Mouse (Mus musculus): ENCODE results near the gene Fgd4. TPM values are rescaled to one million over a fixed set of nuclear protein-coding genes. Genes with fewer than 3 reads are reported as not detected.

The Fgd4 gene
- 23.6 and 24.7 TPM in 2 replicates for polyA plus RNA-seq (2016; fragmentation: Nextera tagmentation; extraction: Ambion mirVana)

DNA sequence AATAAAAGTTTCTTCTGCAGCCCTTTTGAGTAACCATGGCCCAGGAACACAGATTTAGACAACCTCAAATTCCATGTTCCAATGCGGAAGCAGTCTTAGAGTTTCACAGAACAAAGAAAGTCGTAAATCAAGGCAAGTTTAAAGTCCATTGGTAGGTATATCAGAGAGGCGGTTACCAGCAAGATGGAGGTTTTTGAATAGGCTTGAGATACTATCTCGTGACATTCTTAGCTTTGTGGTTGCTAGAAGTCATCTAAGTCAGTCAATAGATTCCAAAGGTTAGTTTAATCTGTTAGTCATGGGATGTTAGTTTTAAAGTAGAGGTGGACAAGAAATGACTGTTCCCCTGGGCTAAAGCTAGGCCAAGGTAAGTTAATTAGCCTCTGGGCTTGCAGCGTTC lies at the start of gene Fgd4:
Fgd4 (minus strand) TSS at position 89 of the 400 bp plus-strand sequence.
- peak within 1 kb of the TSS; percentile 94 for H3K4me2 ChIP-seq (replicated peaks)
- no peaks in the 10 kb centered on the region for H3K36me3 ChIP-seq
- 0 out of 2 replicates have a peak, but pooled peaks cover 5% of the 10 kb centered on the region for H3K4me1 ChIP-seq
- peak within 1 kb of the TSS; percentile 78 for H3K9ac ChIP-seq
- H3K27ac ChIP-seq: no peak within 1 kb of the TSS
- WGBS: 47% methylated on average over 5 of the region's 5 CpGs
- H3K27me3 ChIP-seq: no peaks in the 10 kb centered on the region
- peak within 1 kb of the TSS; percentile 70 for H3K4me3 ChIP-seq
- ATAC-seq (ENCODE audit: low FRiP score): peak; percentile 4
- no peaks in the 10 kb centered on the region for H3K9me3 ChIP-seq (replicated peaks)

DNA sequence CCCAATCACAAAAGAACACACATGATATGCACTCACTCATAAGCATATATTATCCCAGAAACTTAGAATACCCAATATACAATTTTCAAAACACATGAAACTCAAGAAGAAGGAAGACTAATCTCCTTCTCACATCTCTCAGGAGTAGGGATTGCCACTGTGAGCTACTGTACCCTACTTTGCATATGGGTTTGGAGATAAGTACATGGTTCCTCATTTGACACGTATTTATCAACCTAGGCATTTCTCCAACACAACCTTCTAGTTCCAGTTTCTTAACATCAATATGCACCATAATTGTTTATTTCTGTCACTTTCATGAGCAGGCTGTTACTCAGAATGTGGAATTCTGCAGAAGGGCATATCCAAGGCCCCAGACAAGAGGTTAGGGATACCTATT lies 44.8 kb upstream of the Fgd4 start:
- no peak overlapping the region for H3K9ac ChIP-seq
- no peak overlapping the region for H3K4me2 ChIP-seq (replicated peaks)
- no peaks in the 10 kb centered on the region for H3K36me3 ChIP-seq
- no peaks in the 10 kb centered on the region for H3K9me3 ChIP-seq (replicated peaks)
- H3K4me1 ChIP-seq: no peaks in the 10 kb centered on the region
- no peaks in the 10 kb centered on the region for H3K27me3 ChIP-seq
- no peak overlapping the region for H3K4me3 ChIP-seq
- no peak overlapping the region for H3K27ac ChIP-seq
- no peak for ATAC-seq (ENCODE audit: low FRiP score)
- WGBS: 87% methylated on average over 1 of the region's 1 CpGs

- no peak for ATAC-seq (ENCODE audit: low FRiP score)
- H3K4me2 ChIP-seq (replicated peaks): no peak overlapping the region
- H3K36me3 ChIP-seq: no peaks in the 10 kb centered on the region
- H3K27me3 ChIP-seq: no peaks in the 10 kb centered on the region
- H3K9ac ChIP-seq: no peak overlapping the region
- H3K4me1 ChIP-seq: no peaks in the 10 kb centered on the region
- no peak overlapping the region for H3K27ac ChIP-seq
- no peak overlapping the region for H3K4me3 ChIP-seq
- peaks cover 12% of the 10 kb centered on the region; the same call in 1 of the 2 replicates for H3K9me3 ChIP-seq (replicated peaks)
These were observed 33.4 kb upstream of the Fgd4 start for GRCm38 (mm10) chr16:16633730-16634129.

DNA sequence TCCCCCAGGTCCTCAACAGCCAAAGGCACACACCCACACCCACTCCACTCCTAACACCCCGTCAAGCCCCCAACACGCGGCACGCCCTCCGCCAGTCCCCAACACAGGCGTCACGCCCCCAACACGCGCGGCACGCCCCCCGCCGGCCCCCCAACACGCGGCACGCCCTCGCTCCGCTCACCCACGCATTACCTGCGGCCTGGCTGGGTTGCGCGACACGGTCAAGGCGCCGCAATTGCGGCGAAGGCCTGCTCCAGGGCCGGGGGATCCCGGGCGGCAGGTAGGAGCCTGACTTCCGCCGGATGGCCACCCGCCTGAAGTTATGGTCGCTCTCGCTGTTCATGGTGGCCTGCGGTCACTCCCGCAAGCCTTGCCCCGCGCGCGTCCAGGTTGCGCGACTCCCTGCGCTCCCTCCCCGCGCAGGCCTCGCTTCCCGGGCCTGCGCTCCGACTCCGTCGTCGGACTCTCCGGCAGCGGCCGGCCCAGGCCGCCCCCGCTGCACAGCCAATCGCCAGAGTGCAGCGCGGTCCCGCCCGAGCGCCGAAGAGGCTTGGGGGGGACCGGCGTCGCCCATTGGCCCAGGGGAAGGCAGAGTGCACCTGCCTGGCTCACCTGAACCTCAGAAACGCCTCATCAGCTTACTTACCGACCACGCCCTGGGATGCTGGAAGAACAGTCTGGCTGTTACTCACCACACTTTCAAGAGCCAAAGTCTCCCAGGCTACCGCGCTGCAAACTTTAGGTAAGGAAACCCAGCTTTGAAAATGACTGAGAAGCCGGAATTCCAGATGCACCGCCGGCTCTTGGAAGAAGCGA lies 555 bp downstream of the Fgd4 start:
- Histone ChIP-seq H3K4me2 (replicated peaks) (peak overlapping the region; percentile 94), H3K4me3 (peak overlapping the region; percentile 70), H3K9ac (peak overlapping the region; percentile 78), H3K9me3 (replicated peaks) (no peaks in the 10 kb centered on the region), H3K27ac (no peak overlapping the region), H3K36me3 (no peaks in the 10 kb centered on the region), H3K4me1 (0 out of 2 replicates have a peak, but pooled peaks cover 5% of the 10 kb centered on the region), H3K27me3 (no peaks in the 10 kb centered on the region)
- under 1% methylated on average over 72 of the region's 77 CpGs for WGBS
- ATAC-seq (ENCODE audit: low FRiP score): peak; percentile 91

DNA sequence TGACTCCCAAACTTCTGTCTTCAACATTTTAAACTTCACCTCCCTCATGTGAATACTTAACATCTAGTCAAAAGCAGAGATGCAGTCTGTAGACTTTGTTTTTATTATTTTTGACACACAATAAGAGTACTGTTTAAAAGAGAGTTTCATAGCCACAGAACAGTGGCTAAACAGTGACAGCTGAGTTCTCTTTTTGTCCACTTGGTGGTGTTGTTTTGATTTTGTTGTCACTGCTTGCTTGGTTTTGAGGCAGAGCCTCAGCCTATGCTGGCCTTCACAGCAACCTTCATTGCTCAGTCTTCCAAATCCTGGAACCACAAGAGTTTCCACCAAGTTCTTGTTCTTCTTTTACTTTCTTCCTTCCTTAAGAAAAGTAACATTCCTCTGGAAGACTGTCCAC lies 3.8 kb downstream of the Fgd4 start:
- Histone ChIP-seq H3K4me1 (0 out of 2 replicates have a peak, but pooled peaks cover 5% of the 10 kb centered on the region), H3K9me3 (replicated peaks) (no peaks in the 10 kb centered on the region), H3K9ac (no peak overlapping the region), H3K4me2 (replicated peaks) (no peak overlapping the region), H3K4me3 (no peak overlapping the region), H3K36me3 (no peaks in the 10 kb centered on the region), H3K27ac (no peak overlapping the region), H3K27me3 (no peaks in the 10 kb centered on the region)
- no peak for ATAC-seq (ENCODE audit: low FRiP score)

DNA sequence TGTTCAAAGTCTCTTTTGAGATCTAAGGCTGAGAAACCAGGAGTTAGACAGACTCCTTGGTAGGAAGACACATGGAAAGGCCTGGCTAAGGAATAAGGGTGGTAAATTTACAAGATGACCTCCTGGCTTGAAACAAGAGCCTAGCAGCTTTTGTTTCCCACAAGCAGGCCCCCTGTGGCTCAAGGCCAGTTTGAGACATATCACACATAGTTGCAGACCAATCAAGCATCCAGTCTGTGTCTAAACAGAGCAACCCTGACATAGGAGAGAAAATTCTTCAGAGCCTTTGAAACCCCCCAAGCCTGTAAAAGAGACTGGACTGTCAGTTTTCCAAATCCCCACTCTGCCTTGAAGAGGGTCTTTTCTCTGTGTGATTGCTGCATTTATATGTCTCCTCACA lies 7.7 kb downstream of the Fgd4 start:
- Histone ChIP-seq H3K9me3 (replicated peaks) (no peaks in the 10 kb centered on the region), H3K4me3 (no peak overlapping the region), H3K4me2 (replicated peaks) (no peak overlapping the region), H3K27me3 (no peaks in the 10 kb centered on the region), H3K9ac (no peak overlapping the region), H3K27ac (no peak overlapping the region), H3K4me1 (no peaks in the 10 kb centered on the region), H3K36me3 (no peaks in the 10 kb centered on the region)
- no peak for ATAC-seq (ENCODE audit: low FRiP score)

- H3K36me3 ChIP-seq: no peaks in the 10 kb centered on the region
- no peak overlapping the region for H3K9ac ChIP-seq
- H3K4me3 ChIP-seq: no peak overlapping the region
- 79% methylated on average over 4 of the region's 4 CpGs for WGBS
- H3K27ac ChIP-seq: no peak overlapping the region
- H3K27me3 ChIP-seq: no peaks in the 10 kb centered on the region
- no peaks in the 10 kb centered on the region for H3K9me3 ChIP-seq (replicated peaks)
- peak; percentile 83 for ATAC-seq (ENCODE audit: low FRiP score)
- no peaks in the 10 kb centered on the region for H3K4me1 ChIP-seq
- no peak overlapping the region for H3K4me2 ChIP-seq (replicated peaks)
These were observed 15.8 kb downstream of the Fgd4 start for GRCm38 (mm10) chr16:16584409-16585032.

GRCm38 (mm10) chr16:16576556-16576955 lies 23.8 kb downstream of the Fgd4 start:
- Histone ChIP-seq H3K27ac (no peak overlapping the region), H3K27me3 (no peaks in the 10 kb centered on the region), H3K4me1 (no peaks in the 10 kb centered on the region), H3K9me3 (replicated peaks) (no peaks in the 10 kb centered on the region), H3K4me3 (no peak overlapping the region), H3K4me2 (replicated peaks) (no peak overlapping the region), H3K36me3 (no peaks in the 10 kb centered on the region), H3K9ac (no peak overlapping the region)
- ATAC-seq (ENCODE audit: low FRiP score): no peak

GRCm38 (mm10) chr16:16574508-16574907 lies 25.8 kb downstream of the Fgd4 start:
- no peak for ATAC-seq (ENCODE audit: low FRiP score)
- Histone ChIP-seq H3K4me2 (replicated peaks) (no peak overlapping the region), H3K9ac (no peak overlapping the region)

GRCm38 (mm10) chr16:16573167-16573566 lies 27.2 kb downstream of the Fgd4 start:
- Histone ChIP-seq H3K9me3 (replicated peaks) (no peaks in the 10 kb centered on the region), H3K4me3 (no peak overlapping the region), H3K36me3 (no peaks in the 10 kb centered on the region), H3K4me1 (no peaks in the 10 kb centered on the region), H3K4me2 (replicated peaks) (no peak overlapping the region), H3K9ac (no peak overlapping the region), H3K27ac (no peak overlapping the region), H3K27me3 (no peaks in the 10 kb centered on the region)
- ATAC-seq (ENCODE audit: low FRiP score): no peak
- WGBS: 100% methylated on average over 1 of the region's 1 CpGs

More at GRCm38 (mm10) chr16:16574508-16574907, 25.8 kb downstream of the Fgd4 start:
- Histone ChIP-seq H3K27ac (no peak overlapping the region), H3K27me3 (no peaks in the 10 kb centered on the region), H3K4me3 (no peak overlapping the region), H3K36me3 (no peaks in the 10 kb centered on the region), H3K4me1 (no peaks in the 10 kb centered on the region), H3K9me3 (replicated peaks) (no peaks in the 10 kb centered on the region)

- Histone ChIP-seq H3K4me3 (no peak overlapping the region), H3K9me3 (replicated peaks) (no peaks in the 10 kb centered on the region), H3K4me1 (no peaks in the 10 kb centered on the region), H3K36me3 (no peaks in the 10 kb centered on the region), H3K4me2 (replicated peaks) (no peak overlapping the region), H3K9ac (no peak overlapping the region), H3K27me3 (no peaks in the 10 kb centered on the region), H3K27ac (no peak overlapping the region)
- no peak for ATAC-seq (ENCODE audit: low FRiP score)
- WGBS: 80% methylated on average over 3 of the region's 3 CpGs
These were observed 29.0 kb downstream of the Fgd4 start for GRCm38 (mm10) chr16:16571356-16571755.

DNA sequence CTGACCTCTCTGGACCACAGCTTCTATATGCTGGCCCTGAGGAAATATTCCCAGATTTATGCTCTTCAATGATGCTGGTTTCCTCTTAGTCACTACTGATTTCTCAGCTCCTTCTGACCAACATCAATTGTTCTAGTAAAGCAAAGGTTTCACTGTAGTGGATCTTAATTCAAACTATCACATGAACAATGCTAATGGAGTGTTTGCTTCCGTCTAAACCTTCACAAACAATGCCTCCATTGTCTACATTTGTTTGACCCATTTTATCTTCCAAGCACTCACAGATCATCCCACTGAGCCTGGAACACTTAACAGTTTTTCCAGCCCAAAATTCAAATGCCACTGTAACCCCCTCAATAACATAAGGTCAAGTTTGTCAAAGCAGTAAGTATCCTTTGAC lies 33.6 kb downstream of the Fgd4 start:
- Histone ChIP-seq H3K9me3 (replicated peaks) (no peaks in the 10 kb centered on the region), H3K9ac (no peak overlapping the region), H3K4me1 (no peaks in the 10 kb centered on the region), H3K4me2 (replicated peaks) (no peak overlapping the region), H3K4me3 (no peak overlapping the region), H3K36me3 (no peaks in the 10 kb centered on the region), H3K27ac (no peak overlapping the region), H3K27me3 (no peaks in the 10 kb centered on the region)
- ATAC-seq (ENCODE audit: low FRiP score): no peak
- 23% methylated on average over 1 of the region's 1 CpGs for WGBS

DNA sequence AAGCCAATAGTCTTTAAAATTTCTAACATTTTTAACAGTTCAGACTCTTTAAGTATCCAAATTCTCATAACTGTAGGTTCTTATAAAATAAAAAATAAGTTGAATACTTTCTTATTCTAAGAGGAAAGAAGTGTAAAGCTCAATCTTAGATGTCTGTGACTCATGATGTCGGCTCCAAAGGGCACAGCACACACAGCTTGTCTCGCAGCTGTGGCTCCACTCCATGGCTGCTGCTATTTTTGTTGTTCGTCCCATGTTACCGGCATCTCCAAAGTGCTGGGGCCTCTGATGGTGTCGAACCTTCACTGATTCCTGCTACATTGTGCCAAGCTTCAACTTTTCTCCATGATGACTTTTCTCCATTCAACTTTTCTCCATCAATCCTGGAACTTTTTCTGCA lies 34.1 kb downstream of the Fgd4 start:
- no peak overlapping the region for H3K4me3 ChIP-seq
- H3K9ac ChIP-seq: no peak overlapping the region
- no peak overlapping the region for H3K27ac ChIP-seq
- H3K4me2 ChIP-seq (replicated peaks): no peak overlapping the region
- ATAC-seq (ENCODE audit: low FRiP score): no peak
- H3K27me3 ChIP-seq: no peaks in the 10 kb centered on the region
- 83% methylated on average over 5 of the region's 5 CpGs for WGBS
- H3K36me3 ChIP-seq: no peaks in the 10 kb centered on the region
- no peaks in the 10 kb centered on the region for H3K4me1 ChIP-seq
- H3K9me3 ChIP-seq (replicated peaks): no peaks in the 10 kb centered on the region

Data from hindbrain, embryonic 12.5 days (tissue).